Mouse (Mus musculus) T-helper 1 cell (primary cell): Measurements from ENCODE around the gene Rps25.

Experiments
- in situ Hi-C: fragments of 300-600 bp; cut with MboI, MseI; formaldehyde crosslinking; loops from one replicate; pipeline ENCODE4 v1.15.1; 2025; ENCODE audit warnings: high pct_unique_total_duplicates

The Rps25 gene

GRCm38 (mm10) chr9:44454132-44454890 lies 47.4 kb downstream of the Rps25 start:
- in situ Hi-C loops = loop anchor here (5.0 kb wide), 1 partner anchor 48 kb away; no protein-coding TSS in a partner anchor

- in situ Hi-C loops = loop anchor here (5.0 kb wide), 1 partner anchor 47 kb away; no protein-coding TSS in a partner anchor
Measured at GRCm38 (mm10) chr9:44454891-44455220, 47.9 kb downstream of the Rps25 start, which contains the start of gene Upk2. Gene Upk2, minus strand, starts transcription at chr9:44454976.

- in situ Hi-C loops = no loop called here
Measured at GRCm38 (mm10) chr9:44457035-44457742, 50.2 kb downstream of the Rps25 start.
